Mouse (Mus musculus) testis, postnatal 14 days (tissue): Measurements from ENCODE around the gene Nomo1.

Source experiments
- DNase-seq: peaks from one replicate; pipeline ENCODE4 v3.0.0; 2021; ENCODE audit warnings: low spot score

Nomo1 gene

DNA sequence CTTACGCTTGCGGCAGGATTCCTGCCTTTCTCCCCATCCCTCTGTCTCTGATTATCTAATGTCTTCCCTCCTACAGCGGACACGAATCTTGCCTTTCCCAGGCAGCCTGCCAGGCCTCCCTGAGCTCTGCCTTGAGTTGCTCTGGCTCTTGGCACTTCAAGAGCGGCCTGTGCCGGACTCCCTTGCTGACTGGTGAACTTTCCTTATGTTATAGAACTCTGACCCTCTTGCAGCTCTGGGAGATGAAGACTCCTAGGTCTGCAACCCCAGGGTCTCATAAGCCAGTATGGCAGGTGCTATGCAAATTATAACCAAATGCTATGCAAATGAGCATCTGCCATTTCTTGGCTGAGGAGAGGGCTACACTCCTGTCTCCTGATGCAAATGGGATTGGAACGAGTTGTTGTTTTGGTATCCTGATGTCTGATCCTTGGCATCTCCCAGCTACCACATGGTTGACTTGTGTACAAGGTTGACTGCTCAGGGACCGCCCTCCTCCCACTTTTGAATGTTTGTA lies 69.6 kb downstream of the Nomo1 start:
- DNase-seq, result no peak

DNA sequence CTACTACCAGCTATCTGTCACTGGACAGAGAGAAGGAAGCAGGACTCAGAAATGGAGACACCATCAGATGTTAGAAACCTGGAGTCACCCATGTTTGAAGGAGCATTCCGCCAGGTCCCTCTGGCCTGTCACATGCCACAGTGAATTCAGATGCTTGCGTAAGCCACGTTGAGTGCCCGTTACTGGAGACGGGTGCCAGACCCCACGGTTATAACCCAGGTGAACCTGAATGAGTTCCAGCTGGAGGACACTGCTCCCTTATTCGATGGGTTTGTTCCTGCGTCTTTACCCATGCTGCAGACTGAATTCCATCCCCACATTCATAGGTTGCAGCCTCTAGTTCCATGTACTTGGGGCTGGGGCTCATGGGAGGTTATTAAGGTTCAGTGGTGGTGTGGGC lies 70.3 kb downstream of the Nomo1 start:
- no peak for DNase-seq

DNA sequence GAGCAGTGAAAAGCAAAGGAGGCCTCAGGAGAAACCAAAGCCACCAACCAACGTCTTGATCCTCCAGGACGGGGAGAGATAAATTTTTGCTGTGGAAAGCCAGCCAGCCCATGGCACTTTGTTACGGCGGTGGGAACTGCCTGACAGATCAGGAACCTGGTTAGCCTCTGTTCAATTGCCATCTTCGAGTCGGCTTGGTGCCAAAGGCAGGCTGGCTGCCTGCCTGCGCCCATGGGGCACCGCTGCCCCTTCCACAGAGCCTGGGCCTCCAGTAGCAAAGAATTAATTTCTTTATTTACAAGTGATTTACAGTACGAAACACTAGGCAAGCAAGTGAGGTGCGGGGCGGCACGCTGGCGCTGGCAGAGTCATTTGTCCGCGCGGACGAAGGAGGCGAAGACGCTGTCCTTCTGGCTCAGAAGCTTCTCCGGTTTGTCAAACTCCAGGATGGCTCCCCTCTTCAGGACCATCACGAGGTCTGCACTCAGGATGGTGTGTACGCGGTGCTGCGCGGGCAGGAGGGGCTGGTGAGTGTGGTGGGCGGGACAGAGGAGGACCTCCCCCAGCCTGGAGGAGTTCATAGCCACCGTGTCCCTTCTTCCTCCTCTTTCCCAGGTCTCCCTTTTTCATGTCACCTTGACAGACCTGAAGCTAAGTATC lies 70.9 kb downstream of the Nomo1 start:
- DNase-seq, result no peak

DNA sequence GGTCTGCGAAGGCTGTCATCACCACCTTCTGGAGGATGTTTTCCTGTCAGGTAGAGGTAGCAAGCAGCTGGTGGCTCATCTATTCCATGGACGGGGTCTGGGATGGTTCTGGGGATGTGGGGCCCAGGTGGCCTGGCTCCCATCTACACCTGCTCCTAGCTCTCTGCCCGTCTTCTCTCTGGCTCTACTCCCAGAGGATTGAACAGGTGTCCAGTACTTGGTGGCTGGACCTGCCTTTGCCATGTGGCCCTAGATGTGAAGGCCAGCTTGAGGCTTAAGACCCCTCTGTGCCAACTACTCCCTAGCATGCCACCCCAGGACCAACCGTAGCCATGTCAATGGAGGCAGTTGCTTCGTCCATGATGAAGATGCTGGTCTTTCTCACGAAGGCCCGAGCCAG lies 72.0 kb downstream of the Nomo1 start:
- DNase-seq, result no peak

DNA sequence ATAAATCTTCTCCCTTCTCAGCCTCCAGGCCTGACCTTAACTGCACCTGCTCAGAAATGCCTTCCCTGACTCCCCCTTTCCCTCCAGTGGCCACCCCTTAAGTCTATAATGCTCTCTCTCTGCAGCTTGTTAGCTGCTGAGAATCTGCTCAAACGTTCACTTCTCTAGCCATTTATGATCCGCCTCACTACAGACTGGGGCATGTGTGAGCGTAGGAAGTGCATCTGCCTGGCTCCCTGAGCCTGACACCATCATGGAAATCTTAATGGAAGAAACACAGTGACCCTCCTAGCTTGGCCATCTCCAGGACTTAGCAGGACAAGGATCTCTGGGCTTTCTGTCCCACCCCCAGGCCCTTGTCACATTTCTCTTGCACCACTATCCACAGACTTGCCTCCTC lies 76.6 kb downstream of the Nomo1 start:
- DNase-seq, result no peak

DNA sequence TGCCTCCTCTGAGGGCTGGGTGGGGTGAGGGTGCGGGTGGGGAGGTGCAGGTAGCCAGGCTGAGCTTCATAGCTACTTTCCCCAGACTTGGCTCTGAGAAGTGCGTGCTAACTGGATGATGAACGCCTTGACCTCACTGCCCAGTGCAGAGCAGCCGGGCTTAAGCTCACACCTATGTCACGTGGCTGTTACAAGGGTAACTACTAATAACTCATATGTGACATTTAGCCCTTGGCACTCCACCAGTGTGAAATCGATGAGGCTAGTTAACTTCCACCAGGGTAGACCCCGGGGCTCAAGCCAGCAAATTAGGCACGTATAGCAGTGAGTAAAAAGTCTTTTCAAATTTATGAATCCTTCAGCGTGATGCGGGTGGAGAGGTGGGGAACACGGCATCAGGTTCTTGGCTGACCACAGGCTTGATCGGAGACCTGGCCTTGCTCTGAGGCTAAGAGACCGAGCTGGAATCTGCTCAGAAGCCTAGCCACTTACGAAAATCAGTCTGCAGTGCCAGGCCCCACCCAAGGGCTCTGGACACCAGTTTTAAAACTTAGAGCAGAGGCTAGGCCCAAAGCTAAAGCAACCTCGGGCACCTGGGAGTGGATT lies 77.8 kb downstream of the Nomo1 start:
- no peak for DNase-seq

DNA sequence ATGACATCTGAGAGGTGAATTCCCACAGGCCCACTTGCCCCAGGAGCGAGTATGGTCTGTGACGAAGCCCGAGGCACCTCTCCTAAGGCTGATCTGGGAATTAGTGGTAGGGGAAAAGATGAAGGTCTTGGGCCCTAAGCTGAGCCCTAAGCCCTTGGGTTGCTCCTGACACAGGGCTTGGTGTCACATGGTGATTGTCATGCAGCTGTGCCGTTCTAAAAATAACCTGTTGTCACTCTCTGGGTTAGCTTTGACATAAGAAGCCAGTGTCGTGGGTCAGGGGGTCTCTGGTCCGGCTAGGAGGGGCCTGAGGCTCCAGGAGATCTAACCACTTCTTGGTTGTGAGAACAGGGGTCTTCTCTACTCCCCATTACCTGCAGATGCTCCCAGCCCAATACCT lies 78.4 kb downstream of the Nomo1 start:
- DNase-seq, result no peak

DNA sequence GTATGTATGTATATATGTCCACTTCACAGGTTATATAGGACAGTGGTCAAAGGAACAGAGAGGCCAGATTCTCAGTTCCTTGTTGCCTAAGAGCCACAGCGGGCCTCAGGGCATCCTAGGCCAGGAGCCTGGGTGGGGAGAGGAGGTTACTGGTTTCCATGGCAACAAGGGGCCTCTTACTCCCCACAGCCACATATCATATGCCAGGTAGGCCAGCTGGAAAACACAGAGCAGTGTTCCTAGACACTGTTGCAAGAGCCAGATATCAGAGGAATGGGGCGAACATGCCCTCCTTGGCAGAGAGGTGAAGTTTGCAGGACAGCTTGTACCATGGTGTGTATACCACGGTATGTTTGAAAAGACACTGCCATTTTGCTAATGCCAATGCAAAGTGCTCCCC lies 79.9 kb downstream of the Nomo1 start:
- DNase-seq, result no peak

DNA sequence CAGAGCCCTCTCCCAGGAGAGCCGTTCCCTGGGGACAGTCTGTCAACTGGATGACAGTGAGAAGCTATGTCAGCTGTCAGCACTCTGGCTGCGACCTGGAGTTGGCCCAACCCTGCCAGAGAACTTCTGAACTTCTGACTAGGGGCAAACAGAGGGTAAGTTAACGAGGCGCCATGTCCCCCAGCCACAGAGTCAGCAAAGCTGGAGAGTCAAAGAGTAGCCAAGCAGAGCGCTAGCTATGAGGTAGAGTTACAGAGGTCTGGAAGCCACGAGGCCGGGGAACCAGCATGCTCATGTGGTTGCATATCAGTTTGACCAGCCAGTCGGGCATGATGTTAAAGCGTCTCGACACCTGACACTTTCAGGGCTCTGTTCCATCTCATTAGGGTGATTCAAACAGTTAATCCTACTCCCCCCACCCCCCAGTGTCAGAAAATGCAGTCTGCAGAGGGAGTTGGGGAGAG lies 82.7 kb downstream of the Nomo1 start:
- DNase-seq, result no peak

DNA sequence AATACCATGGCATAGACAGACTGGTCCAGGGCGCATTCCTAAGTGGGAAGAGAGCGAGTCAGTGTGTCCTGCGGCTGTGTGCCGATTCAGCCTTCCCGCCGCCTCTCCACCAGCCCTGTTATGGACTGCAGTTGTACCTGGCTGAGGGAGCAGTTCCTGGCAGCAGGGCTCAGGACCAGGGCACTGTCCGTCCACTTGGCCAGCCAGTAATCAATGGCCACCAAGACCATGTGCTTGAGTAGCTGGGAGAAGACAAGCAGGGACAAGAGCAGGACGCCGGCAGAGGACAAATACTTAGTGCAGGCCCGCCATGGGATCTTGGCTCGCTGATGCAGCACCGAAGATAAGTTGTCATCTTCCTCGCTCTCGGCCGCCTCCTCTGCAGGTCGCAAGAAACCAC lies 83.5 kb downstream of the Nomo1 start:
- no peak for DNase-seq

DNA sequence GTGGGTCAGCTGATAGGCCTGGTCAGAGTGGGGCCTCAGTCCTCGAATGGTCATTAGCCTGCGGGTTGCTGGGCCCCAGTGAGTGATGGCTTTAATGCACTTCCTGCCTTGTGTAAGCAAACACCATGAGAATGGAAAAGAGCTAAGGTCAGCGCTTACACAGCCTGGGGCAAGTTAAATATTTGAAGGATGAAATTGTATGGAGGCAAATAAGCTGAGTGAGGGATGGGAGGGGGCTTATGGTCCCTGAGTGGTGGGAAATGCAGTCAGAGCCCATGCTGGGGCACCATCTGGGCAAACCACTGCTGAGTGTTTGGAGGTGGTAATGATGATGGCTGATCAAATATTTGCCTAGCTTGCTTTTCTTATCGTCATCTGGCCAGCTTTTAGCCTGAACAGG lies 89.5 kb downstream of the Nomo1 start:
- DNase-seq, result no peak

DNA sequence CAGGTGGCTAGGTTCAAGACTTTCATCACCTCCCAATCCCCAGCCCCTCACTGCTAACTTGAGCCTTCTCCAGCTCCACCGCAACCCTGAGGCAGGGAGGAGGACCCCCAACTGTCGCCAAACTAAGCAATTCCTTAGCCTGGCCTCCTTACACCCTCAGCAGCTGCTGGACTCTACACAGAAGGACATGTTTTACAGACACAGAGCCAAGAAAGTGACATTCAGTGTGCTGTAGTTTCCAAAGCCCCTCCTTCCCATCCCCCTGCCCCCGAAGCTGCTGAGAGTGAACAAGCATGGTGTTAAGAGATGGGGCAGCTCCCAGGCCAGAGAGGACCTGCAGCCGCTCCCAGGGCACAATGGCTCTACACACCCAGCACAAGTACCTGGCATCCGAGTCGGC lies 91.0 kb downstream of the Nomo1 start:
- DNase-seq, result no peak

DNA sequence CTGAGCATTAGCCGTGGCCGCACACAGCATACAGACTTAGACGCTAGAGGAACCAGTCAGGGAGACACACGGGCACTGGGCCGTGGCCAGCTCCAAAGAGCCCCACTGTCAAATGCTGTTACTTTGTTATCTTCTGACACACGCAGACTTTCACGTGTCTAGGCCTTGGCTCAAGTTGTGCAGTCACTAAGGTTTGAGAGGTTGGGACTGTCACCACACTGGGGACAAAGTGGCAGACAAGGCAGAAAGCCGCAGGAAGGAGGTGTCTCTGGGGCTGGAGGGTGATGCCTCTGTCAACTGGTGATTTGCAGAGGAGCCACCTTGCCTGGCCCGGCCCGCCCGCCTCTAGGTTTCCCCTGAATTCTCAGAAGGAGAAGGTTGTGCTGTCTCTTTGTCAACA lies 91.8 kb downstream of the Nomo1 start:
- no peak for DNase-seq

DNA sequence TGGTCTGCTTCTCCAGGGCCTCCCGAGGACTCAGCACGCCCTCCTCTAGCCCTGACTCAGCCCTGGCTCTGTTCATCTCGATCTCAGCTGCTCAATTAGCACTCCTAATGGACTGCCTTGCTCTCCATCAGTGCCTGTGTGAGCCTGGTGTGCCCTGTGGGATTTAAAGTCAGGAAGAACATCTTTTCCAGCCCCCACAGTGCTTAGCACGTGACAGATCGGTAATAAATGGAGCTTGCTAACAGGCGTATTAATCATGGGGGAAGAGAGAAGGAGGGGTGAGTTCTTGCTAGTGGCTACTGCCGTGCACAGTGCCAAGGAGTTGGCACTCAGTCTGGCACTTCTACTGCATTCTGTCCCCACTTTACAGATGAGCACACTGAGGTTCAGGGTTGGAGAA lies 94.7 kb downstream of the Nomo1 start:
- no peak for DNase-seq

DNA sequence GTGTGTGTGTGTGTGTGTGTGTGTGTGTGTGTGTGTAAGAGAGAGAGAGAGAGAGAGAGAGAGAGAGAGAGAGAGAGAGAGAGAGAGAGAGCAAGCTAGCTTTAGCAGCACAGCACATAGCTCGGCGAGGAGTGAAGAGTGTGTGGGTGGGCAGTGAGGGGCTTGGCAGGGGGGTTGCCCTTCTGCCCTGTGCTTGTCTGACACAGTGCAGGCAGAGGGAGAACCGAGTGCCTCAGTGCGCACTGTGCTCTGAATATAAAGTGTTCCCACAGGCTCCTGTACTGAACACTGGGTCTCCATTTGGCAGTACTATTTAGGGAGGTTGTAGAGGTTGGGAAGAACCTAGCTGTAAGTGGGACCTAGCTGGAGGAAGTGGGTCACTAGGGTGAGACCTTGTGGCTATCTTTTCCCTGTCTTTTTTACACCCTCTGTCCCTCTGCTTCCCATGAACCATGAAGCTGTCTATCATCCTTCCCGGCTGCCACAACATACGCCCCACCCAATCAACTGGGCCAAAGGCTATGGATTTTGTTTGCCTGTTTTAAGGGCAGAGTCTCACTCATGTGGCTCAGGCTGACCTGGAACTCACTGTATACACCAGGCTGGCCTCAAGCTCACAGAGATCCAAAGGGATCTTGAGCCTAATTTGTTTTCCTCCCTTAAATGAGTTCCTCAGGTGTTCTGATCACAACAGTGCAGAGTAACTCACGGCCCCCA lies 96.1 kb downstream of the Nomo1 start:
- no peak for DNase-seq

DNA sequence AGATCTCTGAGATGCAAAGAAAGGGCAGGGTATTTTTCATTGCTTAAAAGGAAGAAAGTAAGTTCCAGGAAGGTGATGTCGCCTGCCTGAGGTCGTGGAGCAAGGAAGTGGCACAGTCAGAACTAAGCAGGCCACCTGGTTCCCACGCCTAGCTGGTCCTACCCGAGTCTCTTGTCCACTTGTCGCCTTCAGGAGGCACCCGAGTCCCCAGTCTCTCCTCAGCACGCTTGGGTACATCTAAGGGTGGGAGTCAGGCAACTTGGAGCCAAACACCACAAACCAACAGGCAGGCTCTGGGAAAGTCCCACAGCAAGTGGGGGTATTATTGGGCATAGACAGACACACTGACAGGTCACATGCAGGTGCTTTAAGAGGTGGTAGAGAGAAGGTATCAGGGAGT lies 97.2 kb downstream of the Nomo1 start:
- no peak for DNase-seq

DNA sequence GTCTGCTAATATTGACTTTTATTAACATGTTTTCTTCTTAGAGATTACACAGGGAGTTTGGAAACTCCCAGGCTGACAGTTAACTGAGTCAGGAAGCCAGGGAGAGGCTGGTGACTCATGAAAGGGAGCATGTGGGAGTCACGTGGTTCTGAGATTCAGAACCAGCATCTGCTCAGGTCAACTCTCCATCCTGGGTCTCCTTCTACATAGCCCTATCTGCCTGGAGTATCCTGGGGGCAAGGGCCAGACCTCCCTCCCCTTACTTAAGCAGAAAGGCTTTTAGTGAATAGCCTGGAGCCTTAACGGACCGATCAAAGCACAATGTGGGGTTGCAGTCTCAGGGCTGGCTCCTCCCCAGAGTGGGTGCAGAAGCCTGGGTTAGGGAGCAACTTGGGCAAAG lies 97.8 kb downstream of the Nomo1 start:
- DNase-seq, result no peak

DNA sequence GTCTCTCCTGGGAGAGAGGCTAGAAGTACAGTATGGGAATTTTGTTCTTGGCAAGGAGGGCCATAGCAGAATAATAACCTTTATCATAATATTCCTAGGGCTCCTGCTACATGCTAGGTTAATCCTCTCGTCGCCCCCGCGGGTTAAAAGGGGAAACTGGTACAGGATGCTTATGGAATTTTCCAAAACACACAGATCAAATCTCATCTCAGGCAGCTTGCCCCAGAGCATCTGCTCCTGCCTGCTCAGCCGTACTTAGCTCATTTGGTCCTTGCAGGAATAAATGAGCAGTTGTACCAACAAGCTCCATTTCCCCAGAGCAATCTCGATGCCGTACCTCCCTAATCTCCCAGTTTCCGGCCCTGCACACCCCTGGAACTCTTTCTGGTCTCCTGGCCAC lies 98.3 kb downstream of the Nomo1 start:
- DNase-seq, result no peak

DNA sequence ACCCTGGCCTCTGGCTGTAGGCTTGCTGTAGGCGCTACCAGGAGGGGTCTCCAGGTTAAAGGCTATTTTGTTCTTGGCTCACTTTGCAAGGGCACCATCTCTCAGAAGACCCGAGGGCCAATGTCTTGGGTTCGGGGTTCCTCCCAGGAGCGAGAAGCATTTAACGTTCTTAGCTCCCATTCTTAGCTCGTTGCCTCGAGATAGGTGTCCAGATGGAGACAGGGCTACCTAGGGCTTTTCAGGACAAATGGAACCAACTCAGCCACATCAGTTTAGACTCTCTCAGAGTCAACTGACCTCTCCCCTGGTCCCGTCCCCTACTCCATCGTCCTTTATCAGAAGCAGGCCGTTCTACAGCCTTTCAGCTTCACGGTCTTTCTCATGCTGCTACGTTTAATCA lies 98.7 kb downstream of the Nomo1 start:
- DNase-seq, result no peak
